Mouse (Mus musculus) cortical plate, adult 2 months (tissue): Measurements from ENCODE around the gene Fat1.

Experiments
- CTCF ChIP-seq: fragments of 200-500 bp; IDR thresholded peaks from 2 replicates; pipeline ENCODE4 v1.5.1; 2011; ENCODE audit warnings: mild to moderate bottlenecking, control low read depth, low read length; ENCODE audit not compliant: insufficient read depth; ENCODE audit errors: extremely low read depth
- POLR2A ChIP-seq: fragments of 200-500 bp; IDR thresholded peaks from 2 replicates; pipeline ENCODE4 v1.6.1; 2011; ENCODE audit warnings: mild to moderate bottlenecking, low read length, control low read depth; ENCODE audit not compliant: insufficient read depth; ENCODE audit errors: extremely low read depth

- TF ChIP-seq POLR2A (no peak), CTCF (no peak)
Measured at GRCm38 (mm10) chr8:44996493-44996892, 61.2 kb downstream of the Fat1 start.
